Mouse (Mus musculus) heart, embryonic 11.5 days (tissue): ENCODE data around the gene Dusp3. TPM values are rescaled to one million over a fixed set of nuclear protein-coding genes. Genes with fewer than 3 reads are reported as not detected.

Experiments
- ATAC-seq: fragments of 200-750 bp; cut with Nextera tagmentation; replicated peaks from 2 replicates; pipeline ENCODE4 v1.8.0; 2017; ENCODE audit warnings: moderate library complexity; ENCODE audit not compliant: insufficient number of reproducible peaks, low FRiP score, low TSS enrichment
- H3K27ac ChIP-seq: fragments of 300-500 bp; sonication (generic); 2 replicates; pipeline ENCODE4 v1.5.1; 2014; ENCODE audit warnings: mild to moderate bottlenecking, low read depth, low read length
- H3K27me3 ChIP-seq: fragments of 300-500 bp; sonication (generic); 2 replicates; pipeline ENCODE4 v1.6.1; 2014; ENCODE audit warnings: mild to moderate bottlenecking, low read length, mixed read lengths; ENCODE audit not compliant: control insufficient read depth, insufficient read depth
- H3K36me3 ChIP-seq: fragments of 300-500 bp; sonication (generic); 2 replicates; pipeline ENCODE4 v1.6.1; 2014; ENCODE audit warnings: mild to moderate bottlenecking, low read length, moderate library complexity, mixed read lengths; ENCODE audit not compliant: control insufficient read depth, insufficient read depth
- H3K4me1 ChIP-seq: fragments of 300-500 bp; sonication (generic); 2 replicates; pipeline ENCODE4 v1.6.1; 2014; ENCODE audit warnings: low read length; ENCODE audit not compliant: control insufficient read depth, insufficient read depth
- H3K4me2 ChIP-seq: fragments of 300-500 bp; sonication (generic); 2 replicates; pipeline ENCODE4 v1.6.1; 2014; ENCODE audit warnings: mild to moderate bottlenecking, moderate library complexity
- H3K4me3 ChIP-seq: fragments of 300-500 bp; sonication (generic); 2 replicates; pipeline ENCODE4 v1.5.1; 2014; ENCODE audit warnings: low read depth, low read length
- H3K9ac ChIP-seq: fragments of 300-500 bp; sonication (generic); 2 replicates; pipeline ENCODE4 v1.6.1; 2014; ENCODE audit warnings: mild to moderate bottlenecking, low read depth, low read length, moderate library complexity
- H3K9me3 ChIP-seq: fragments of 300-500 bp; sonication (generic); replicated peaks from 2 replicates; pipeline ENCODE4 v1.6.1; 2016; ENCODE audit warnings: low read length; ENCODE audit not compliant: control insufficient read depth
- WGBS: fragments of 180-500 bp; shearing (Covaris S2); extraction: QIAGEN DNeasy Blood & Tissue Kit; methylation state at CpG from one replicate; pipeline ENCODE4 v1.1.7; 2014; ENCODE audit not compliant: insufficient replicate concordance; 5-methylcytosine and 5-hydroxymethylcytosine counted together
- polyA plus RNA-seq: library from polyadenylated mRNA; unstranded; fragments of >200 nt; fragmentation: Nextera tagmentation; extraction: Ambion mirVana; gene quantifications from 2 replicates; pipeline ENCODE4 v1.2.1, GENCODE M21; 2014

The Dusp3 gene
- polyA plus RNA-seq, 1 experiment from 2014 or later = 49.4 TPM

DNA sequence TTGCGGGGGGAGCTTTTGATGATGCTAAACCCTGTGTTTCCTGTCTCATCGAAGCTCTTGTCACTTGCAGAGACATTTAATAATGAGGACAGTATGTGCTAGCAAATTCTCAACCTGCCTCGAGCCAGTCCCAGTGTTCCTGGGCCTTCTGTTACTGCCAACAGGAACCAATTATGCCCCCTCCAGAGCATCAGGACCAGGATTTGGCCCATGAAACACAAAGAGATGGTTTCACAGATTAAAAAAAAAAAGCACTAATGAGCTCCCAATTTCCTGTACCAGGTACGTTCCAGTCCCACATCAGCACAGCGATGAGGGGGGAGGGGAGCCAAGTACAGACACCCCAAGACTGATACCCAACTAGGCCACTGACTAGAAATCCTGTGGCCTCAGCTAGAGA, 34.4 kb upstream of the Dusp3 start:
- no peak overlapping the region for H3K27ac ChIP-seq
- ATAC-seq = no peak
- no peak overlapping the region for H3K4me2 ChIP-seq
- H3K4me3 ChIP-seq = no peak overlapping the region
- no peak overlapping the region for H3K9ac ChIP-seq
- peaks cover 15% of the 10 kb centered on the region for H3K27me3 ChIP-seq
- no peaks in the 10 kb centered on the region for H3K9me3 ChIP-seq
- no peaks in the 10 kb centered on the region for H3K36me3 ChIP-seq
- WGBS = 85% methylated on average over 5 of the region's 5 CpGs
- H3K4me1 ChIP-seq = peaks cover 5% of the 10 kb centered on the region; the same call in 1 of the 2 replicates

DNA sequence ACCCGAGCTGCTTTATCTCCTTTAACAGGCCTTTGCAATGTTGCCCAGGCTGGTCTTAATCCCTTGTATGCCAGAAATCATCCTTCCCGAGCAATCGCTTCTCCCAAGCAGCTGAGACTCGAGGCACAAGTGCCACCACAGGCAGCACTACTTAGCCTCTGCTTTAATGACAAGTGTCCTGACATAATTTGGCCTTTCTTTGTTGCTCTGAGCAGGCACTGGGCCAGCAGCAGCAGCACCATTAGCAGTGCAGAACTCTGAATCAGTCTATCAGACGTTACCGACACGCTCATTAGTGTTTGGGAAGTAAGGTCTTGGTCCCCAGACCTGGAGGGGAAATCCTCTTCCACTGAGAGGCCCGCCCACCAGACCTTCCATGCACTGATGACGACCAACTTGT, 32.9 kb upstream of the Dusp3 start:
- Histone ChIP-seq H3K9me3 (no peaks in the 10 kb centered on the region), H3K27ac (no peak overlapping the region), H3K27me3 (peaks cover 4% of the 10 kb centered on the region; the same call in 1 of the 2 replicates), H3K4me3 (no peak overlapping the region), H3K9ac (no peak overlapping the region), H3K4me1 (no peaks in the 10 kb centered on the region), H3K36me3 (no peaks in the 10 kb centered on the region), H3K4me2 (no peak overlapping the region)
- ATAC-seq = no peak
- WGBS = 77% methylated on average over 9 of the region's 9 CpGs

DNA sequence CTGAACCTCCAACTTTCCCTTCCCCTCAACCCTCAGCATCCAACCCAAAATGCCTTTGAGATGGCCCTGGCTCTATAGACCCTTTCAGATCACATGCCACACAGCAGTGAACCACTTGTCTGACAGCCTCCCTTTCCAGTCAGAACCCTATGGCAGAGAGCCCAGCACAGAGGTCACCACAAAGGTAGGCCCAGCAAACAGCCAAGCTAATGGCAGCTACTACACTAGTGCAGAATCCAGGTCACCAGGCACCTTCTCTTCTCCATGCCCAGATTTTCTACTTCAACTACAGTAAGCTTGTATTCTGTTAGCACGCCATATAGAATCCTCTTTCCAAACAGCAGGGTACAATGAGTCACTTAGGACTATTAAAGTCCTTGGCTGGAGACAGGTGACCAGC, 29.3 kb upstream of the Dusp3 start:
- Histone ChIP-seq H3K27ac (no peak overlapping the region), H3K36me3 (no peaks in the 10 kb centered on the region), H3K4me1 (no peaks in the 10 kb centered on the region), H3K9ac (no peak overlapping the region), H3K27me3 (no peaks in the 10 kb centered on the region), H3K9me3 (no peaks in the 10 kb centered on the region), H3K4me2 (no peak overlapping the region), H3K4me3 (no peak overlapping the region)
- 86% methylated on average over 1 of the region's 1 CpGs for WGBS
- no peak for ATAC-seq

DNA sequence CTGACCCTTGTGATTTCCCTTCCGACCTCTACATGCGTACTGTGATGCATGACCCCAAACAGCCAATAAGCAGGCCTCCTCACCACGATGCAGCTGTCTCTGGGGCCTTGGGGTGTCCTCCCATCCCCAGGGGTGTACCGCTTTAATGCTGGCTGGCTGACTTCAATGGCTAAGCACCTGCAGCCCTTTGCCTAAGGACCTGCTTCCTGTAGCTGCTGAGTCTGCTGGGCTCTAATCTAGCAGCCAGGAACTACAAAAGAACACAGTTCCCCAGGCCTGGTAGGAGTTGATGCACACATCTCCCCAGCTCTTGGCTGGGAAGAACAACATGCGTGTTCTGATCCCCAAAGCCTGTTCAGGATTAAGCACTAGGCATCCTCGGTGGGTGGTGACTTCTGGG, 28.7 kb upstream of the Dusp3 start:
- WGBS = 72% methylated on average over 6 of the region's 6 CpGs
- Histone ChIP-seq H3K4me1 (no peaks in the 10 kb centered on the region), H3K36me3 (no peaks in the 10 kb centered on the region), H3K4me2 (no peak overlapping the region), H3K27ac (no peak overlapping the region), H3K9me3 (no peaks in the 10 kb centered on the region), H3K4me3 (no peak overlapping the region), H3K27me3 (no peaks in the 10 kb centered on the region), H3K9ac (no peak overlapping the region)
- no peak for ATAC-seq

DNA sequence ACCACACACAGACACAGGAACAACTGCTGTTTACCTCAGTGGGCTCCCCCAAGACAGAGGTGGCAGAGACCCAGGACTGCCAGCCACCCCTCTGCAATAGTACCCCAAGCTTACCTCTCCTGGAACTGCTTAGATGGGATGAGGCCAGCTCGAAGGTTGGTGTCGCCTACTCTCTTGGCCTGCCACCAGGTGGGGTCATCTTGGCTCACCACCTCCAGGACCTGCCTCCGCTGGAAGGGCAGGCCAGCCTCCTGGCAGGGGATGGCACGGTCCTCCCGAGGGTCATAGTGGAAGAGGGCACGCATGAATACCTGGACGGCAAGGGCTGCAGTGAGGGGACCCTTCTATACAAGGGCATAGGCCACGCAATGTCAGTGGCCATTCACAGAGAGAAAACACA, 26.4 kb upstream of the Dusp3 start:
- H3K4me2 ChIP-seq = no peak overlapping the region
- no peak overlapping the region for H3K4me3 ChIP-seq
- 75% methylated on average over 8 of the region's 8 CpGs for WGBS
- no peaks in the 10 kb centered on the region for H3K36me3 ChIP-seq
- no peak for ATAC-seq
- no peak overlapping the region for H3K9ac ChIP-seq
- H3K27ac ChIP-seq = no peak overlapping the region
- no peaks in the 10 kb centered on the region for H3K27me3 ChIP-seq
- no peaks in the 10 kb centered on the region for H3K9me3 ChIP-seq
- no peaks in the 10 kb centered on the region for H3K4me1 ChIP-seq

DNA sequence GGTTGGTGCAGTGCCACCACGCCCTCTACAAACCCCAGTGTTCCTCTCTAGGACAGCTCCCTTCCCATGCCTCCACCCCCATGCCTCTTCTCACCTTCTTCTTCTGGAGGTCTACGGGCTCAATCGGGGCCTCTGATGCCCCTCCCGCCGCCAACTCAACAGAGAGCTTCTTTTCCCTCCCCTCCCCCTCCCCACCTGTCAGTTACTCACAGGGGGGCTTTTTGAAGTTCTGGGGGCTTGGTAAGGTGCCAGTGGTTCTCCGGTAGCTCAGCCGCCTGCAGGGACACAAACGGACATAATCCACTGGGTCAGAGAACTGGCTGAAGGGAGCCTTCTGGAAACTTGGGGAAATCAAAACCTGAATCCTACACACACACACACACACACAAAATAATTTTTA, 24.7 kb upstream of the Dusp3 start:
- Histone ChIP-seq H3K9me3 (no peaks in the 10 kb centered on the region), H3K4me3 (no peak overlapping the region), H3K4me2 (no peak overlapping the region), H3K27me3 (no peaks in the 10 kb centered on the region), H3K9ac (no peak overlapping the region), H3K27ac (no peak overlapping the region), H3K36me3 (no peaks in the 10 kb centered on the region), H3K4me1 (no peaks in the 10 kb centered on the region)
- 62% methylated on average over 8 of the region's 8 CpGs for WGBS
- no peak for ATAC-seq

DNA sequence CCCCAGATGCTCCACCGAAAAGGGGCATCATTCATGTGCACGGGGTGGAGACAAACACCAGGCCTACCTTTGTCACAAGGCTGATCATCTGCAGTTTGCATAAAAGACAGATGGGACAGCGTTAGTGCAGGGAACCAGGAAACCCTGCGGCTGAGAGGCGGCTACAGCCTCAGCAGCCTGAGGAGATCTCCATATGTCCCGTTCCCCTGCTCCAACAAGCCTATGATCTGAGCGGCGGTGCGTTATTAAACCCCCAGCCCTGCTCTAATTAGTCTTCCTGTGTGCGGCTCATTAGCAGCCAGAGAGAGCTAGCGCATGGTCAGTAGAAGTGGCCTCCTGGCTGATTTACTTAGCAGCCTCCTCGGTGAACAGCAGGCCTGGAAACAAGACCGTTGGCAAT, 23.3 kb upstream of the Dusp3 start:
- Histone ChIP-seq H3K27me3 (no peaks in the 10 kb centered on the region), H3K4me1 (no peaks in the 10 kb centered on the region), H3K27ac (no peak overlapping the region), H3K9ac (no peak overlapping the region), H3K4me2 (no peak overlapping the region), H3K4me3 (no peak overlapping the region), H3K36me3 (no peaks in the 10 kb centered on the region), H3K9me3 (no peaks in the 10 kb centered on the region)
- WGBS = 79% methylated on average over 13 of the region's 13 CpGs
- no peak for ATAC-seq

DNA sequence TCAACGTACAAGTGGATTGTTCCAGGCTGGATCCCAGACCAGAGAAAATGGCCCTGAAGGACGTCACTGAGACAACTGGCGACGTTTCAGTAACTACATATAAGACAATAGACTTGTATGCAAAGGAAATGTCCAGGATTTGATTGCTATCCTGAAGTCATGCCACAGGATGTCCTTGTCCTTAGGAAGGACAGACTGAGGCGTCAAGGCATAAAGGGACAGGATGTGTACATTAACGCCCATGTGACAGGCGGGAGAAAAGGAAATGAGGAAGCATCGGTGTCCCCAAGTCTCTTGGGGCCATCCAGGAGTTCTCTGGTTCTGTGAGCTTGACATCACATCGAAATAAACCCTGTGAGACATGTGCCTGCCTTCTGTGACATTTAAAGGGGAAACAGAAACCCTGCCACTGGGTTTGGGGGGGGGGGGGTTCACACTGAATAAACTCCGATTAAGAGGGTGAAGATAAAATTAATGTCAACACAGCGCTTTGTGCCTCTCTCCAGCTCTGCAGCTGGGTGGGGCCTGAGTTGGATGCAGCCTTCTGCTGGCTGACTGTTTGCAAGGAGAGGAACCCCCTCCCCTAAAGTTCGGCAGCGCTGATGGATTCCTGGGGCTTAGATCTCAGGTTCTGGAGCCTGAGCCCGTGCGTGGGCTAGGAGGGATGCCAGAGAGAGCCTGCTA, 22.3 kb upstream of the Dusp3 start:
- ATAC-seq = no peak
- no peaks in the 10 kb centered on the region for H3K27me3 ChIP-seq
- H3K9me3 ChIP-seq = 0 out of 2 replicates have a peak, but pooled peaks cover 2% of the 10 kb centered on the region
- H3K4me2 ChIP-seq = no peak overlapping the region
- H3K9ac ChIP-seq = no peak overlapping the region
- H3K27ac ChIP-seq = no peak overlapping the region
- no peak overlapping the region for H3K4me3 ChIP-seq
- no peaks in the 10 kb centered on the region; the same call in 1 of the 2 replicates for H3K36me3 ChIP-seq
- whole genome bisulfite sequencing = 59% methylated on average over 15 of the region's 15 CpGs
- H3K4me1 ChIP-seq = no peaks in the 10 kb centered on the region

DNA sequence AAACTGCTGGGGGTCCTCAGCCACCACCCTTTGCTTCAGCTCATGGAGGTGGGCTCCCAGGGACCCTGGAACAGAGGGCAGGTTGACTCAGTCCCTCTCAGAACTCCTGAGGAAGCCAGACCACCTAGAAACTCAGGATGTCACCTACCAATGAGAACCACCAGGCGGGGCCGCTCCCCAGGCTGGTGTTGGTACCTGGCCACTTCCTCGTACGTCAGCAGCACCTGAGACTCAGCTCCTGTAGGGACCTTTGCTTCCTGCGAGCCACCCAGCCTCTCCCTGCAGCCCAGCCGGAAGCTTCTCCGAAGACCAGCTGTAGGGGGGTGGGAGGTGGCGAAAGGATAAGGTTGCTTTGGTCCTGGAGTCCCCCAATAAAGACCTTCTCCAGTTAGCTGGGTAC, 21.6 kb upstream of the Dusp3 start:
- Histone ChIP-seq H3K4me1 (no peaks in the 10 kb centered on the region), H3K4me2 (no peak overlapping the region), H3K4me3 (no peak overlapping the region), H3K27me3 (no peaks in the 10 kb centered on the region), H3K9ac (no peak overlapping the region), H3K27ac (no peak overlapping the region), H3K9me3 (0 out of 2 replicates have a peak, but pooled peaks cover 2% of the 10 kb centered on the region), H3K36me3 (no peaks in the 10 kb centered on the region; the same call in 1 of the 2 replicates)
- WGBS = 90% methylated on average over 8 of the region's 8 CpGs
- no peak for ATAC-seq
